Mouse (Mus musculus) adrenal gland, postnatal 0 days (tissue): ENCODE measurements around the gene Tmem200c. TPM values are rescaled to one million over a fixed set of nuclear protein-coding genes. Genes with fewer than 3 reads are reported as not detected.

Experiments used
- polyA plus RNA-seq: library from polyadenylated mRNA; unstranded; fragments of >200 nt; fragmentation: Nextera tagmentation; extraction: Ambion mirVana; gene quantifications from 2 replicates; pipeline ENCODE4 v1.2.1, GENCODE M21; 2015

Tmem200c gene
- 0.33 and 1.2 TPM in 2 replicates for polyA plus RNA-seq

DNA sequence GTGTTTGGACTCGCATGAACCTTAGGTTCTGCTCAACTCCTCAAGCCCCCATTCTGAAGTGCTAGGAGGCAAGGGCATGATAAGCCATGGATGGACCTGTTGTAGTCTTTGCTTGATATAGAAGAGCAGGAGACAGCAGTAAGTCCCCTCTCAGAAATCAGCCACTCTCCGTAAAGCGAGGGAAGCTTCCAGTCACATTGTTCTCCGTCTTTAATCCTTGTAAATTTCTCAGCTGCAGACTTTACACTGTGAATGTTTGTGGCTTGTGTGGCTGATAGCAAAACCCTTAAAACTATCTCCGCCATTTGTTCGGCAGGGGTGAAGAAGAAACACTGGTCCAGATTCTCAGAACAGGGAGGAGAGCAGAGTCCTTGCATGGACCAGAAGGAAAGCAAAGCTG lies at the start of gene Tmem200c:
Gene Tmem200c (plus strand): TSS at position 301 of the 400 bp plus-strand sequence.

Other genes starting within 250 kb of the Tmem200c start
- gene Epb41l3, start 249.1 kb downstream of the Tmem200c start, polyA plus RNA-seq, result 60.9 and 63.6 TPM in 2 replicates